Mouse (Mus musculus) neural tube, embryonic 14.5 days (tissue): ENCODE data around the gene Jak1. TPM values are rescaled to one million over a fixed set of nuclear protein-coding genes. Genes with fewer than 3 reads are reported as not detected.

Experiments used
- polyA plus RNA-seq: library from polyadenylated mRNA; unstranded; fragments of >200 nt; fragmentation: Nextera tagmentation; extraction: Ambion mirVana; gene quantifications from 2 replicates; pipeline ENCODE4 v1.2.1, GENCODE M21; 2014

Gene Jak1
- polyA plus RNA-seq, 1 experiment from 2014 or later, result 119 TPM

Other genes starting within 250 kb of the Jak1 start
- gene Gm10577, start 244.6 kb downstream of the Jak1 start, polyA plus RNA-seq, result not detected in 2 replicates
- 6.9 and 7.1 TPM in 2 replicates for gene Raver2, start 196.3 kb downstream of the Jak1 start, polyA plus RNA-seq
- gene Ak4, start 154.0 kb upstream of the Jak1 start, polyA plus RNA-seq, result 2.0 and 2.7 TPM in 2 replicates
- gene Dnajc6, start 231.4 kb upstream of the Jak1 start, polyA plus RNA-seq, result 63.8 and 70.1 TPM in 2 replicates